In genomic region chr19:56727170-56727877, GRCm38 (mm10) we compare ENCODE assay signal across 10 mouse cellular contexts. TPM values are rescaled to one million over a fixed set of nuclear protein-coding genes. Genes with fewer than 3 reads are reported as not detected.
A peak's percentile ranks its signal among the peaks of the same experiment; 100 is the strongest.
DNase-seq lines count a peak whose midpoint lies in the region; ATAC-seq and TF ChIP-seq lines count a peak whose summit lies in the region.
"Had no signal": no experiment of that assay in that cellular context is flagged by ENCODE, and none has a peak within 500 bp of the region (broad histone marks: within the 10 kb centered on the region; RNA-seq: fewer than 3 reads in every experiment).

No protein-coding gene starts in this region.

- peak overlapping the region; percentile 41 for H3K9ac ChIP-seq in heart, postnatal 0 days (replicated peaks; ENCODE audit: low read depth, low read length)

- DNase-seq in heart, postnatal 0 days (ENCODE audit: low spot score), result peak; percentile 91
- no peak for DNase-seq in heart, postnatal 36 days
- DNase-seq in lung, adult 2 months, result no peak
- DNase-seq in lung, postnatal 10 days, result no peak
- DNase-seq in lung, postnatal 36 days, result peak; percentile 62
- DNase-seq in kidney, adult 18-20 months, result no peak
- no peak for DNase-seq in kidney, postnatal 10 days
- DNase-seq: cerebellum, postnatal 10 days had no signal

- H3K9me3 ChIP-seq in heart, postnatal 0 days (replicated peaks; ENCODE audit: control insufficient read depth, low read length), result no peaks in the 10 kb centered on the region

- ATAC-seq in heart, postnatal 0 days (ENCODE audit: insufficient read depth, low read depth), result peak; percentile 31; the same call in 1 of the 2 replicates

- peak overlapping the region; percentile 86 for H3K4me3 ChIP-seq in heart, postnatal 0 days (ENCODE audit: low read depth, low read length)
- peak overlapping the region; percentile 62 for H3K4me3 ChIP-seq in lung, adult 2 months (replicated peaks; ENCODE audit: extremely low read depth, low read depth, low read length)
- H3K4me3 ChIP-seq in brown adipose tissue, adult 24 weeks (ENCODE audit: insufficient read depth, low read depth, low read length), result peak overlapping the region; percentile 64

- H3K36me3 ChIP-seq in heart, postnatal 0 days (replicated peaks; ENCODE audit: control insufficient read depth, insufficient read depth, low read length), result no peaks in the 10 kb centered on the region

- no peak for TF ChIP-seq CTCF in heart, postnatal 0 days (IDR thresholded peaks at IDR 0.05; ENCODE audit: low read depth)
- no peak for TF ChIP-seq CTCF in lung, adult 2 months (IDR thresholded peaks at IDR 0.05; ENCODE audit: insufficient read depth, low read length)

- TF ChIP-seq EP300 in heart, postnatal 0 days (IDR thresholded peaks at IDR 0.05; ENCODE audit: low read depth), result no peak

- peak overlapping the region; percentile 88 for H3K4me2 ChIP-seq in heart, postnatal 0 days (ENCODE audit: low read depth, low read length)

- H3K27ac ChIP-seq in heart, postnatal 0 days (ENCODE audit: low read depth), result peak overlapping the region; percentile 87
- peak overlapping the region; percentile 94 for H3K27ac ChIP-seq in brown adipose tissue, adult 24 weeks (replicated peaks; ENCODE audit: low read depth, low read length)

- peaks cover 11% of the 10 kb centered on the region; the same call in 1 of the 2 replicates for H3K27me3 ChIP-seq in heart, postnatal 0 days (ENCODE audit: control insufficient read depth, insufficient read depth, low read length)

- TF ChIP-seq POLR2A in lung, adult 2 months (IDR thresholded peaks at IDR 0.05; ENCODE audit: borderline replicate concordance, extremely low read depth, low read depth, low read length), result no peak

- intact Hi-C loops in heart, postnatal 36 days (cut with DNase I), result no loop called here

- 16% methylated on average over 14 of the region's 14 CpGs for WGBS in heart, postnatal 0 days
- WGBS in lung, adult 2 months, result 21% methylated on average over 14 of the region's 14 CpGs

- H3K4me1 ChIP-seq in heart, postnatal 0 days (ENCODE audit: control insufficient read depth, insufficient read depth), result peaks cover 7% of the 10 kb centered on the region
- H3K4me1 ChIP-seq in lung, adult 2 months (ENCODE audit: control insufficient read depth, insufficient read depth, low read length), result peaks cover 3% of the 10 kb centered on the region; the same call in 1 of the 2 replicates
- H3K4me1 ChIP-seq in brown adipose tissue, adult 24 weeks (ENCODE audit: control insufficient read depth, insufficient read depth, insufficient read length, low read length), result no peaks in the 10 kb centered on the region; the same call in 1 of the 2 replicates

RNA-seq across cellular contexts. Expression of gene Adrb1, which starts 5.3 kb away (rescaled TPM):
- 30.2 and 31.3 TPM in 2 replicates for total RNA-seq in heart, postnatal 0 days (2014; rRNA removed; ENCODE audit: low replicate concordance)
- 10.9 and 11.7 TPM in 2 replicates for polyA plus RNA-seq in heart, postnatal 0 days (2015; fragmentation: Nextera tagmentation; extraction: Ambion mirVana)
- total RNA-seq in heart, postnatal 36 days (2021), result 10 to 100 TPM; 22.5 to 27.4 TPM
- polyA plus RNA-seq in lung, adult 2 months (2012; rRNA removed), result 81.9 and 120 TPM in 2 replicates
- polyA plus RNA-seq in brown adipose tissue, adult 24 weeks (2012; ENCODE audit: insufficient read depth, insufficient read length, missing spikeins), result 21.8 and 23.9 TPM in 2 replicates
- total RNA-seq: megakaryocyte-erythroid progenitor cell, adult 5-6 weeks had no signal

Comparison
In these comparisons a context has a peak if more than half of its experiments do, and no peak if none do; other contexts are left out.
1. DNase-seq: peak in heart, postnatal 0 days (single experiment) and lung, postnatal 36 days (single experiment); none in heart, postnatal 36 days (0 of 2), lung, adult 2 months (single experiment), lung, postnatal 10 days (single experiment), kidney, adult 18-20 months (single experiment) and kidney, postnatal 10 days (single experiment).
2. Peak in every context shown above with its lines, with median percentiles within 50 percentile points of each other: H3K4me3 ChIP-seq.